Mouse (Mus musculus) liver, embryonic 14.5 days (tissue): ENCODE measurements around the gene Cd8b1. TPM values are rescaled to one million over a fixed set of nuclear protein-coding genes. Genes with fewer than 3 reads are reported as not detected.

Experiments
- ATAC-seq: fragments of 200-750 bp; cut with Nextera tagmentation; 2 replicates; pipeline ENCODE4 v1.8.0; 2017; ENCODE audit warnings: moderate number of reproducible peaks, mild to moderate bottlenecking, moderate library complexity; ENCODE audit not compliant: insufficient read depth
- DNase-seq, 3 experiments: peaks; one replicate each; pipeline ENCODE4 v3.0.0-alpha.2; 2012 to 2013; ENCODE audit warnings: low read depth in 3 of 3, low spot score in 3 of 3
- H3K27ac ChIP-seq: fragments of 300-500 bp; sonication (generic); 2 replicates; pipeline ENCODE4 v1.5.1; 2014; ENCODE audit warnings: moderate library complexity, mild to moderate bottlenecking, control low read depth, inconsistent platforms
- H3K27me3 ChIP-seq: fragments of 300-500 bp; sonication (generic); 2 replicates; pipeline ENCODE4 v1.6.1; 2014; ENCODE audit warnings: mild to moderate bottlenecking, low read length, moderate library complexity; ENCODE audit not compliant: control insufficient read depth, insufficient read depth
- H3K36me3 ChIP-seq: fragments of 300-500 bp; sonication (generic); replicated peaks from 2 replicates; pipeline ENCODE4 v1.6.1; 2014; ENCODE audit warnings: low read depth; ENCODE audit not compliant: control insufficient read depth, insufficient read depth
- H3K4me1 ChIP-seq, 2 experiments: fragments of 200-500 bp in 1 of 2; fragments of 300-500 bp in 1 of 2; sonication (generic) in 1 of 2; replicated peaks; 2 replicates each; pipeline ENCODE4 v1.6.1; 2012 to 2014; ENCODE audit warnings: antibody characterized with exemption in 1 of 2, inconsistent platforms in 1 of 2, low read length in 1 of 2; ENCODE audit not compliant: control insufficient read depth in 2 of 2, insufficient read depth in 2 of 2
- H3K4me2 ChIP-seq: fragments of 300-500 bp; sonication (generic); 2 replicates; pipeline ENCODE4 v1.6.1; 2014; ENCODE audit warnings: low read depth, mild to moderate bottlenecking, control low read depth, moderate library complexity
- H3K4me3 ChIP-seq, 2 experiments: fragments of 200-500 bp in 1 of 2; fragments of 300-500 bp in 1 of 2; sonication (generic) in 1 of 2; 2 replicates each; pipeline ENCODE4 v1.5.1; 2012 to 2014; ENCODE audit warnings: low read depth in 2 of 2, low read length in 2 of 2, mild to moderate bottlenecking in 2 of 2, control low read depth in 1 of 2, inconsistent platforms in 1 of 2, moderate library complexity in 1 of 2; ENCODE audit not compliant: insufficient read depth in 1 of 2
- H3K9ac ChIP-seq: fragments of 300-500 bp; sonication (generic); replicated peaks from 2 replicates; pipeline ENCODE4 v1.6.1; 2014; ENCODE audit warnings: mild to moderate bottlenecking, control low read depth, moderate library complexity
- H3K9me3 ChIP-seq: fragments of 300-500 bp; sonication (generic); 2 replicates; pipeline ENCODE4 v1.6.1; 2016; ENCODE audit warnings: low read length, mixed read lengths; ENCODE audit not compliant: control insufficient read depth
- CTCF ChIP-seq: IDR thresholded peaks from 2 replicates; pipeline ENCODE4 v1.5.1; 2016; ENCODE audit warnings: antibody characterized with exemption, low read depth, control low read depth
- EP300 ChIP-seq: IDR thresholded peaks from 2 replicates; pipeline ENCODE4 v1.6.1; 2016; ENCODE audit warnings: antibody characterized with exemption, low read depth
- WGBS: fragments of 180-500 bp; shearing (Covaris S2); extraction: QIAGEN DNeasy Blood & Tissue Kit; methylation state at CpG from one replicate; pipeline ENCODE4 v1.1.7; 2014; ENCODE audit not compliant: insufficient replicate concordance; 5-methylcytosine and 5-hydroxymethylcytosine counted together
- polyA plus RNA-seq, 2 experiments: library from polyadenylated mRNA; depleted of rRNA in 1 of 2; stranded (reverse) in 1 of 2; unstranded in 1 of 2; fragments of >200 nt; fragmentation: Nextera tagmentation in 1 of 2; extraction: Ambion mirVana in 1 of 2; gene quantifications; 2 replicates each; pipeline versions ENCODE4 v1.2.1 to v1.2.3; 2012 to 2014

The Cd8b1 gene
- polyA plus RNA-seq, 2 experiments, result not detected

GRCm38 (mm10) chr6:71373249-71373775, 50.7 kb downstream of the Cd8b1 start, which contains the start of gene Cd8a:
Cd8a (plus strand) TSS chr6:71373427.
- H3K4me2 ChIP-seq, result no peak within 1 kb of the TSS
- no peak within 1 kb of the TSS for H3K27ac ChIP-seq
- H3K4me3 ChIP-seq, result no peak within 1 kb of the TSS
- WGBS, result 60% methylated on average over 14 of the region's 14 CpGs
- no peak within 1 kb of the TSS for H3K9ac ChIP-seq
- no peaks in the 10 kb centered on the region for H3K36me3 ChIP-seq
- no peak for DNase-seq
- no peaks in the 10 kb centered on the region for H3K27me3 ChIP-seq
- no peaks in the 10 kb centered on the region for H3K9me3 ChIP-seq
- no peaks in the 10 kb centered on the region for H3K4me1 ChIP-seq
- ATAC-seq, result no peak
- no peak for TF ChIP-seq EP300
- TF ChIP-seq CTCF, result no peak

DNA sequence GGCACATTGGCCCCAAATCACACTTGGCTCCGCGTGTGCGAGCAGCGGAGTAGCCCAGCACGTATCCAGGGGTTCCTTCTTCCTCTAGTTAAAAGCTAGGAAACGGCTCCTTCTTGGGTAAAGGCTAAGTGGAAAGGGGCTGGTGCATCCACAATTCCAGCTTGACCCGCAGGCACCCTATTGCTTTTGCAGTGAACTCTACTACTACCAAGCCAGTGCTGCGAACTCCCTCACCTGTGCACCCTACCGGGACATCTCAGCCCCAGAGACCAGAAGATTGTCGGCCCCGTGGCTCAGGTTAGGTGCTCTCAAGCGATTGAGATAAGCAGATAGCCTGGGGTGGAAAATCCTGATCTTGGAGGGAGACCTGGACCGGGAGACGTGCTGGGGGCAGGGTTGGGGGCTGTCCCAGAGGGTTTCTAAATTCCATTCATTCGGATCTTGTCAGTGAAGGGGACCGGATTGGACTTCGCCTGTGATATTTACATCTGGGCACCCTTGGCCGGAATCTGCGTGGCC, 51.8 kb downstream of the Cd8b1 start:
- no peaks in the 10 kb centered on the region for H3K9me3 ChIP-seq

GRCm38 (mm10) chr6:71374921-71375320, 52.3 kb downstream of the Cd8b1 start:
- no peak overlapping the region for H3K4me3 ChIP-seq
- WGBS, result 57% methylated on average over 2 of the region's 2 CpGs
- no peak for DNase-seq
- H3K9me3 ChIP-seq, result no peaks in the 10 kb centered on the region
- H3K9ac ChIP-seq, result no peak overlapping the region
- H3K36me3 ChIP-seq, result no peaks in the 10 kb centered on the region
- H3K4me2 ChIP-seq, result no peak overlapping the region
- TF ChIP-seq CTCF (no peak), EP300 (no peak)
- no peak overlapping the region for H3K27ac ChIP-seq
- ATAC-seq, result no peak
- no peaks in the 10 kb centered on the region for H3K27me3 ChIP-seq
- no peaks in the 10 kb centered on the region for H3K4me1 ChIP-seq

More for the DNA sequence above, 51.8 kb downstream of the Cd8b1 start:
- Histone ChIP-seq H3K27me3 (no peaks in the 10 kb centered on the region), H3K4me3 (no peak overlapping the region), H3K4me2 (no peak overlapping the region), H3K4me1 (no peaks in the 10 kb centered on the region), H3K9ac (no peak overlapping the region), H3K36me3 (no peaks in the 10 kb centered on the region), H3K27ac (no peak overlapping the region)
- 70% methylated on average over 19 of the region's 19 CpGs for WGBS
- ATAC-seq (no peak), DNase-seq (no peak)
- TF ChIP-seq CTCF, result no peak
- no peak for TF ChIP-seq EP300

- H3K9ac ChIP-seq, result no peak overlapping the region
- no peak overlapping the region for H3K27ac ChIP-seq
- no peak overlapping the region for H3K4me3 ChIP-seq
- no peak for DNase-seq
- 89% methylated on average over 13 of the region's 13 CpGs for WGBS
- no peaks in the 10 kb centered on the region for H3K27me3 ChIP-seq
- TF ChIP-seq EP300 (no peak), CTCF (no peak)
- no peaks in the 10 kb centered on the region for H3K9me3 ChIP-seq
- no peak for ATAC-seq
- H3K4me1 ChIP-seq, result no peaks in the 10 kb centered on the region
- H3K36me3 ChIP-seq, result no peaks in the 10 kb centered on the region
- no peak overlapping the region for H3K4me2 ChIP-seq
These were observed 54.1 kb downstream of the Cd8b1 start for GRCm38 (mm10) chr6:71376711-71377110.

- Histone ChIP-seq H3K9ac (no peak overlapping the region), H3K27me3 (no peaks in the 10 kb centered on the region), H3K4me3 (no peak overlapping the region), H3K4me2 (no peak overlapping the region), H3K4me1 (no peaks in the 10 kb centered on the region), H3K27ac (no peak overlapping the region), H3K9me3 (no peaks in the 10 kb centered on the region), H3K36me3 (no peaks in the 10 kb centered on the region)
- 66% methylated on average over 5 of the region's 5 CpGs for WGBS
- no peak for DNase-seq
- ATAC-seq, result no peak
- TF ChIP-seq EP300 (no peak), CTCF (no peak)
These were observed 59.1 kb downstream of the Cd8b1 start for GRCm38 (mm10) chr6:71381654-71382053.

Other genes with a start within 250 kb of the Cd8b1 start
- 4.7 and 5.4 TPM in 2 replicates for gene Thnsl2, start 178.3 kb upstream of the Cd8b1 start, polyA plus RNA-seq (2012; rRNA removed)
- 11.5 and 11.8 TPM in 2 replicates for gene Thnsl2, start 178.3 kb upstream of the Cd8b1 start, polyA plus RNA-seq (2014; fragmentation: Nextera tagmentation; extraction: Ambion mirVana)
- gene Fabp1, start 123.0 kb upstream of the Cd8b1 start, polyA plus RNA-seq (2012; rRNA removed), result 84.6 and 179 TPM in 2 replicates
- 356 and 360 TPM in 2 replicates for gene Fabp1, start 123.0 kb upstream of the Cd8b1 start, polyA plus RNA-seq (2014; fragmentation: Nextera tagmentation; extraction: Ambion mirVana)
- gene Krcc1, start 51.1 kb upstream of the Cd8b1 start, polyA plus RNA-seq (2012; rRNA removed), result 7.6 and 11.1 TPM in 2 replicates
- gene Krcc1, start 51.1 kb upstream of the Cd8b1 start, polyA plus RNA-seq (2014; fragmentation: Nextera tagmentation; extraction: Ambion mirVana), result 23.0 and 26.4 TPM in 2 replicates
- 0.04 and 0.08 TPM in 2 replicates for gene Smyd1, start 555 bp upstream of the Cd8b1 start, polyA plus RNA-seq (2012; rRNA removed)
- gene Smyd1, start 555 bp upstream of the Cd8b1 start, polyA plus RNA-seq (2014; fragmentation: Nextera tagmentation; extraction: Ambion mirVana), result 0.11 TPM in 1 of 2 replicates, not detected in the other
- gene Cd8a, start 50.6 kb downstream of the Cd8b1 start, polyA plus RNA-seq (2012; rRNA removed), result not detected in 2 replicates
- gene Cd8a, start 50.6 kb downstream of the Cd8b1 start, polyA plus RNA-seq (2014; fragmentation: Nextera tagmentation; extraction: Ambion mirVana), result not detected in 2 replicates
- gene Rmnd5a, start 117.8 kb downstream of the Cd8b1 start, polyA plus RNA-seq (2012; rRNA removed), result 10.3 and 14.8 TPM in 2 replicates
- 4.5 and 4.7 TPM in 2 replicates for gene Rmnd5a, start 117.8 kb downstream of the Cd8b1 start, polyA plus RNA-seq (2014; fragmentation: Nextera tagmentation; extraction: Ambion mirVana)
- 3.8 and 5.0 TPM in 2 replicates for gene Rnf103, start 171.1 kb downstream of the Cd8b1 start, polyA plus RNA-seq (2012; rRNA removed)
- 7.2 and 7.8 TPM in 2 replicates for gene Rnf103, start 171.1 kb downstream of the Cd8b1 start, polyA plus RNA-seq (2014; fragmentation: Nextera tagmentation; extraction: Ambion mirVana)
- 16.2 and 21.9 TPM in 2 replicates for gene Chmp3, start 221.0 kb downstream of the Cd8b1 start, polyA plus RNA-seq (2012; rRNA removed)
- 34.3 and 35.6 TPM in 2 replicates for gene Chmp3, start 221.0 kb downstream of the Cd8b1 start, polyA plus RNA-seq (2014; fragmentation: Nextera tagmentation; extraction: Ambion mirVana)